Mouse (Mus musculus) midbrain, embryonic 11.5 days (tissue): Measurements from ENCODE around the gene Mtx1. TPM values are rescaled to one million over a fixed set of nuclear protein-coding genes. Genes with fewer than 3 reads are reported as not detected.
A peak's percentile ranks its signal among the peaks of the same experiment; 100 is the strongest.

Experiments used
- ATAC-seq: fragments of 200-750 bp; cut with Nextera tagmentation; 2 replicates; pipeline ENCODE4 v1.8.0; 2017; ENCODE audit warnings: moderate TSS enrichment, moderate library complexity; ENCODE audit not compliant: low FRiP score
- DNase-seq: peaks from one replicate; pipeline ENCODE4 v3.0.0; 2015; ENCODE audit warnings: low spot score; ENCODE audit errors: missing footprints
- H3K27ac ChIP-seq: fragments of 300-500 bp; sonication (generic); 2 replicates; pipeline ENCODE4 v1.5.1; 2014; ENCODE audit warnings: low read depth, low read length
- H3K27me3 ChIP-seq: fragments of 300-500 bp; sonication (generic); 2 replicates; pipeline ENCODE4 v1.6.1; 2014; ENCODE audit warnings: mild to moderate bottlenecking, low read length, moderate library complexity, mixed read lengths; ENCODE audit not compliant: control insufficient read depth, insufficient read depth
- H3K36me3 ChIP-seq: fragments of 300-500 bp; sonication (generic); 2 replicates; pipeline ENCODE4 v1.6.1; 2014; ENCODE audit warnings: mild to moderate bottlenecking, low read length, moderate library complexity, mixed read lengths; ENCODE audit not compliant: control insufficient read depth, insufficient read depth
- H3K4me1 ChIP-seq: fragments of 300-500 bp; sonication (generic); 2 replicates; pipeline ENCODE4 v1.6.1; 2014; ENCODE audit warnings: low read length; ENCODE audit not compliant: control insufficient read depth, insufficient read depth
- H3K4me2 ChIP-seq: fragments of 300-500 bp; sonication (generic); 2 replicates; pipeline ENCODE4 v1.6.1; 2014; ENCODE audit warnings: mild to moderate bottlenecking, moderate library complexity
- H3K4me3 ChIP-seq: fragments of 300-500 bp; sonication (generic); 2 replicates; pipeline ENCODE4 v1.5.1; 2014; ENCODE audit warnings: low read depth, low read length
- H3K9ac ChIP-seq: fragments of 300-500 bp; sonication (generic); 2 replicates; pipeline ENCODE4 v1.6.1; 2014; ENCODE audit warnings: low read length
- H3K9me3 ChIP-seq: fragments of 300-500 bp; sonication (generic); 2 replicates; pipeline ENCODE4 v1.6.1; 2016; ENCODE audit warnings: low read length; ENCODE audit not compliant: control insufficient read depth
- WGBS: fragments of 180-500 bp; shearing (Covaris S2); extraction: QIAGEN DNeasy Blood & Tissue Kit; methylation state at CpG from one replicate; pipeline ENCODE4 v1.1.7; 2014; 5-methylcytosine and 5-hydroxymethylcytosine counted together
- polyA plus RNA-seq: library from polyadenylated mRNA; unstranded; fragments of >200 nt; fragmentation: Nextera tagmentation; extraction: Ambion mirVana; gene quantifications from 2 replicates; pipeline ENCODE4 v1.2.1, GENCODE M21; 2014

Gene Mtx1
- polyA plus RNA-seq, 1 experiment from 2014 or later: 174 TPM

DNA sequence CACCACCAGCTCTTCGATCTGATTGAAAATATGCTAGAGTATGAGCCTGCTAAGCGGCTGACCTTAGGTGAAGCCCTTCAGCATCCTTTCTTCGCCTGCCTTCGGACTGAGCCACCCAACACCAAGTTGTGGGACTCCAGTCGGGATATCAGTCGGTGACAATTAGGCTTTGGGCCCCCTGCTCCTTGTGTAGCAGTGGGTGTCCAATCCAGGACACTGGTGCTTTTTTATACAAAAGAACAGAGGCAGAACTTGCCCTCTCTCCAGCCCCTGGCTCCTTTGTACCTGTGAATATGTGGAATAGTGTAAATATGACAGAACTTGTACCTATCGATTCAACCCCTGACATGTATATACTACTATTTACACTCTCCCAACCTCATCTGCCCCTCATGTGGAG, 50.5 kb downstream of the Mtx1 start:
- ATAC-seq: peak; percentile 7; the same call in 1 of the 2 replicates
- H3K4me2 ChIP-seq: no peak overlapping the region
- no peaks in the 10 kb centered on the region for H3K9me3 ChIP-seq
- no peaks in the 10 kb centered on the region for H3K27me3 ChIP-seq
- no peak overlapping the region for H3K27ac ChIP-seq
- H3K4me3 ChIP-seq: no peak overlapping the region
- H3K4me1 ChIP-seq: peaks cover 9% of the 10 kb centered on the region
- no peak overlapping the region for H3K9ac ChIP-seq
- no peak for DNase-seq
- WGBS: 86% methylated on average over 7 of the region's 7 CpGs
- peaks cover 37% of the 10 kb centered on the region for H3K36me3 ChIP-seq

DNA sequence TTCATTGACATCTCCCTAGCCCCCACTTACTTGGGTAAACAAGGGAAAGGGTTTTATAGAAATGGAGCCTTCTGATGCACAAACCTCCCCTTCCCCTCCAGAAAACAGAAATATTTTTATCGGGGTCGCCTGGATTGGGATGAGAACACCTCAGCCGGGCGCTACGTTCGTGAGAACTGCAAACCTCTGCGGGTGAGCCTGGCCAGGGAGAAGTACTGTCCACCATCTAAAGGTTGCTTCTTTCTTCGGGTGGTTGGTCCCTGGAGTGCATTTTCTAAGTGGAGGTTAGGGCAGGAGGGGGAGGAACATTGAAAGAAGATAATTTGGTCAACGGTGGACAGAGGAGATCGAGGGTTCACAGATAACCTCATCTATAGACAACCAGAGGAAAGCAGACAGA, 51.3 kb downstream of the Mtx1 start:
- 96% methylated on average over 10 of the region's 10 CpGs for WGBS
- no peak overlapping the region for H3K9ac ChIP-seq
- H3K4me1 ChIP-seq: peaks cover 9% of the 10 kb centered on the region
- no peak overlapping the region for H3K4me2 ChIP-seq
- ATAC-seq: no peak
- H3K4me3 ChIP-seq: no peak overlapping the region
- no peak for DNase-seq
- no peak overlapping the region for H3K27ac ChIP-seq
- H3K36me3 ChIP-seq: peaks cover 39% of the 10 kb centered on the region
- H3K9me3 ChIP-seq: no peaks in the 10 kb centered on the region
- H3K27me3 ChIP-seq: no peaks in the 10 kb centered on the region

DNA sequence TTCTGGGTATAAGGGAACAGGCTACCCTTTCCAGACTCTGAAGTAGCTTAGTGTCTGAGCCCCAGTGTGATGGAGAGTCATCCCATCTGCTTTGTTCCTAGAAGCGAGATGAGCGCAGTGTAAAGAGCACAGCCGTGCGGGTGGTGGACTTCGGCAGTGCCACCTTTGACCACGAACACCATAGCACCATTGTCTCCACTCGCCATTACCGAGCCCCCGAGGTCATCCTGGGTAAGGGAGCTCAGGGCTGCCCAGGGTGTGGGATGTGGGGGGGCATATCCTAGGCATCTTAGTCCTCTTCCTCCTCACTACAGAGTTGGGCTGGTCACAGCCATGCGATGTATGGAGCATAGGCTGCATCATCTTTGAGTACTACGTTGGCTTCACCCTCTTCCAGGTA, 52.0 kb downstream of the Mtx1 start:
- WGBS: 93% methylated on average over 11 of the region's 11 CpGs
- Histone ChIP-seq H3K9ac (no peak overlapping the region), H3K36me3 (peaks cover 44% of the 10 kb centered on the region), H3K4me3 (no peak overlapping the region), H3K4me1 (peaks cover 9% of the 10 kb centered on the region), H3K9me3 (no peaks in the 10 kb centered on the region), H3K27ac (no peak overlapping the region), H3K27me3 (no peaks in the 10 kb centered on the region), H3K4me2 (no peak overlapping the region)
- no peak for ATAC-seq
- no peak for DNase-seq

DNA sequence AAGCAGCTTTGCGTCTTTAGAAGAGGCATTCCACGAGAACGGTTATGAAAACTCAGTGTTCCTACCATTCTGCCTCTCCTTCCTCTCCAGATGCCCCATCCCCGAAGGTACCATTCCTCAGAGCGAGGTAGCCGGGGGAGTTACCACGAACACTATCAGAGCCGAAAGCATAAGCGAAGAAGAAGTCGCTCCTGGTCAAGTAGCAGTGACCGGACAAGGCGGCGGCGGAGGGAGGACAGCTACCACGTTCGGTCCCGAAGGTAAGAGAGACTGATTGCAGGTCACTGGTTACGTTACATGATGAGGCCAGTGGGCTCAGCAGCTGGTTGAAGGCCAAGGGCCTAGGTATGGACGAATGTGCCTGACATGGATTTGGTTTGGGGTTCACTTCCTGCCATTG, 59.9 kb downstream of the Mtx1 start:
- ATAC-seq (no peak), DNase-seq (no peak)
- 95% methylated on average over 19 of the region's 19 CpGs for WGBS
- Histone ChIP-seq H3K27me3 (no peaks in the 10 kb centered on the region), H3K4me3 (no peak overlapping the region), H3K9ac (no peak overlapping the region), H3K36me3 (peaks cover 32% of the 10 kb centered on the region), H3K9me3 (no peaks in the 10 kb centered on the region), H3K27ac (no peak overlapping the region), H3K4me1 (peaks cover 14% of the 10 kb centered on the region), H3K4me2 (no peak overlapping the region)

DNA sequence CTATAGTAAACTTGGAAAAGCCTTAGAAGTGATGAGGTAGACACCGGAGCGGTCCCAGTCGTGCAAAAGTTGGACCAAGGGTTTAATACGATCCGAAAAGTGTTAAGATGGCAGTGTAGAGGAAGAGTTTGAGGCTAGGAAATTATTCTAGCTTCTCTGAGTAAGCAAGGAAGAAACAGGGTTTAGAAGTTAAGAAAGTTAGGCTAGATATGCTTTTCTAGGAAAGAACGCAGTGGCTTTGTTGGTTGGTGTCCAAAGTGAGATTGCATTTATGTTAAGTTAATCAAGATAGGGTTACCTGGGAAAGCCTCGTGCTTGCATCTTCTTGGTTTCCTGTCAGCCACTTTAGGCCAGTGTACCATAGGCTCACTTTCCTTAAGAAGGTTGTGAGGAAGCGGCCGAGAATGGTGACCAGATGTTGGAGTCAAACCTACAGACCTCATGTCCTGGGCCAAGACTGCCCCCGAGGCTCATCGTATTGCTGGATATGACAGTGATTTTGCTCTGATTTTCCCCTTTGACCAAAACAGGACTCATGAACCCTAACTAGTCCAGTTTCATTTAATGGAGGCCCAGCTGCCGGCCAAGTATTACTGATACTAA, 61.5 kb downstream of the Mtx1 start:
- H3K4me2 ChIP-seq: peak overlapping the region; percentile 58
- peak overlapping the region; percentile 95 for H3K4me3 ChIP-seq
- H3K36me3 ChIP-seq: peaks cover 23% of the 10 kb centered on the region
- DNase-seq (peak; percentile 88), ATAC-seq (no peak)
- peaks cover 14% of the 10 kb centered on the region for H3K4me1 ChIP-seq
- 28% methylated on average over 12 of the region's 12 CpGs for WGBS
- H3K27me3 ChIP-seq: no peaks in the 10 kb centered on the region
- H3K9ac ChIP-seq: peak overlapping the region; percentile 93
- peak overlapping the region; percentile 79 for H3K27ac ChIP-seq
- no peaks in the 10 kb centered on the region for H3K9me3 ChIP-seq

DNA sequence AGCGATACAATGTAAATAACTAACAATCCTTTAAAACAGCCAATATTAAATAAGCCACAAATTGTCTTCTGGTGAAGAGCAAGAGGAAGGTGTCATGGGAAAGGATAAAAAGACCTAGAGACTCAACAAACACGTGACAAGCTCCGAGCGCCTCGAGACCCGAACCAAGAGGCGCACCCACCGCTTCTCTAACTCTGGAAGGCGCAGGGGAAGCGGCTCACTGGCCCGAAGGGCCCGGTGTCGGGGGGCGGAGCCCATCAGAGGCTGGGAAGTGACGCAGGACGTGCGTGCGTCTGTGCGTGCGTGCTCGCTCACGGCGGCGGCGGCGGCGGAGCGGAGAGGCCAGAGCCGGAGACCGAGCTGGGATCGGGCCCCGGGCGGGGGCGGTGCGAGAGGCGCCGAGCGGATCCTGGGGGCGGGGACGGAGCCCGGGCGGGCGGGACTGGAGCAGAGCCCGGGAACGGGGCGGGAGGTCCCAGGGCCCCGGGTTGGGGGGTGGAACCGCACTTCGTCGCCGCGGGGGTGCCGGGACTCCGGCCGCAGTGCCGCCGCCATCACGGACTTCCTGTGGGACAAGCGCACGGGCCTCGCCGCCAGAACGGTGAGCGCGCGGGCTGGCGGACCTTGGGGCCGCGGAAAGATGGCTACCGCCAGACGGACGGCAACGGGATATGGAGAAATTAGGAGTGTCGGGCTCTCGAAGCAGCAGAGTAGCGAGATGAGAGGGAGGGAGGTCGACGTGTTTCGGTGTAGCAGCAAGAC, 62.2 kb downstream of the Mtx1 start, which contains the start of gene Clk2:
TSS of gene Clk2 (plus strand) at position 290 of the 762 bp plus-strand sequence.
- Histone ChIP-seq H3K9me3 (no peaks in the 10 kb centered on the region), H3K4me1 (peaks cover 14% of the 10 kb centered on the region), H3K27ac (peak within 1 kb of the TSS; percentile 79), H3K9ac (peak within 1 kb of the TSS; percentile 93), H3K4me2 (peak within 1 kb of the TSS; percentile 58), H3K36me3 (peaks cover 18% of the 10 kb centered on the region), H3K27me3 (no peaks in the 10 kb centered on the region), H3K4me3 (peak within 1 kb of the TSS; percentile 95)
- DNase-seq (peak; percentile 99), ATAC-seq (peak; percentile 97)
- WGBS: under 1% methylated on average over 64 of the region's 79 CpGs

DNA sequence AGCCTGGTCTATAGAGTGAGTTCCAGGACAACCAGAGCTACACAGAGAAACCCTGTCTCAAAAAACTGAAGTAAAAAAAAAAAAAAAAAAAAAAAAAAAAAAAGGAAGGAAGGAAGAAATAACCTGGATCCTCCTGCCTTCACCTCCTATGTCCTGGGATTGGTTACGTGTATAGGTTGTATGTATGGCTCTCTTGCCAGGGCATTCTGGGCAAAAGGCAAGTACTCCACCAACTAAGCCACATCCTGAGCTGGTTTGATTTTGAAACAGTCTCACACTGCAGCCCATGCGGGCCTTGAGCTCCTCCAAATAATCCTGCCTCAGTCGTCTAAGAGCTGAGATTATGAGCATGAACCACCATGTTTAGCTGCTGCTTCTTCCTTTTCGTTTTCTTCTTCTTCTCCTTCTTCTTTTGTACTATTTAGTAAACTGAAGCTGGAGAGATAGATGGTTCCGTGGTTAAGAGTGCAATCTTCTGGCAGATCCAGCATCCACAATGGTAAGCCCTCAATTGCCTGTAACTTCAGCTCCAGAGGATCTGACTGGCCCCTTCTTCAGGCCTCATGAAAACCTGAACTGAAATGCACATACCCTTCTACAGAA, 63.1 kb downstream of the Mtx1 start:
- no peak for ATAC-seq
- H3K36me3 ChIP-seq: peaks cover 9% of the 10 kb centered on the region
- 70% methylated on average over 5 of the region's 5 CpGs for WGBS
- no peaks in the 10 kb centered on the region for H3K9me3 ChIP-seq
- H3K27me3 ChIP-seq: no peaks in the 10 kb centered on the region
- peaks cover 14% of the 10 kb centered on the region for H3K4me1 ChIP-seq
- no peak for DNase-seq
- peak overlapping the region; percentile 58 for H3K4me2 ChIP-seq
- peak overlapping the region; percentile 93; the same call in 1 of the 2 replicates for H3K9ac ChIP-seq
- H3K4me3 ChIP-seq: no peak overlapping the region
- H3K27ac ChIP-seq: no peak overlapping the region

DNA sequence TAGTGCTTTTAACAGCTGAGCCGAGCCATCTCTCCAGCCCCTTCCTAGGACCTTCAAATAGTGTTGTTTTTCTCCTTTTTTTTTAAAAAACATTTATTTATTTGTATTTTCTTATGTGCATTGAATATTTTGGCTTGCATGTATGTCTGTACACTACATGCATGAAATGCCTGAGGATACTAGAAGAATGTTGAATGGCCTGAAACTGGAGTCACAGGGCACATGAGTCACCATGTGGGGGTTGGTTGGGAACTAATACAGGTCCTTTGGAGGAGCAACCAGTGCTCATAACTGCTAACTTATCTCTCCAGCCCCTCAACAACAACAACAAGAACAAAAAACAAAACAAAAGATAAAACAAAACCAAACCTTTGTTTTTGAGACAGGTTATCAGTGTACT, 63.8 kb downstream of the Mtx1 start:
- no peak for DNase-seq
- H3K9me3 ChIP-seq: no peaks in the 10 kb centered on the region
- no peaks in the 10 kb centered on the region for H3K27me3 ChIP-seq
- no peak overlapping the region for H3K4me2 ChIP-seq
- no peak overlapping the region for H3K9ac ChIP-seq
- H3K4me3 ChIP-seq: no peak overlapping the region
- no peak overlapping the region for H3K27ac ChIP-seq
- H3K36me3 ChIP-seq: peaks cover 3% of the 10 kb centered on the region; the same call in 1 of the 2 replicates
- H3K4me1 ChIP-seq: peaks cover 16% of the 10 kb centered on the region
- ATAC-seq: no peak
- WGBS: 84% methylated on average over 1 of the region's 1 CpGs

DNA sequence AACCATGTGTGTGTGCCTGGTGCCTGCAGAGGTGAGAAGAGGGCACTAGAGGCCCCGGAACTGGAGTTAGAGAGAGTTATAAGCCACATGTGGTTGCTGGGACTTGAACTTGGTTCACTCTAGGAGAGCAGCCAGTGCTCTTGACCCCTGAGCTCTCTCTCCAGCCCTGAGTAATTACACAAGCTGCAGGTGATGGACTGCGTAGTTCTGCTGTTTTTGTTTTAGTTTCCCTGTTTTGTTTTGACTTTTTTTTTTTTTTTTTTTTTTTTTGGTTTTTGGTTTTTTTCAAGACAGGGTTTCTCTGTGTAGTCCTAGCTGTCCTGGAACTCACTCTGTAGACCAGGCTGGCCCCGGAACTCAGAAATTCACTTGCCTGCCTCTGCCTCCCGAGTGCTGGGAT, 65.1 kb downstream of the Mtx1 start:
- peaks cover 18% of the 10 kb centered on the region for H3K4me1 ChIP-seq
- no peak overlapping the region for H3K27ac ChIP-seq
- 74% methylated on average over 4 of the region's 4 CpGs for WGBS

More for the DNA sequence above, 65.1 kb downstream of the Mtx1 start:
- DNase-seq: no peak
- no peak overlapping the region for H3K9ac ChIP-seq
- no peaks in the 10 kb centered on the region for H3K9me3 ChIP-seq
- H3K4me2 ChIP-seq: no peak overlapping the region
- ATAC-seq: no peak
- H3K27me3 ChIP-seq: no peaks in the 10 kb centered on the region
- H3K4me3 ChIP-seq: no peak overlapping the region
- H3K36me3 ChIP-seq: no peaks in the 10 kb centered on the region; the same call in 1 of the 2 replicates
